Mouse (Mus musculus) spleen, embryonic (tissue): ENCODE results near the gene Asf1b.
"Not testable (repeated sequence)": the region's sequence is repeated elsewhere in the genome, so short reads cannot be mapped to it uniquely, and the experiment has no call there.

Source experiments
- CTCF ChIA-PET: fragments of 350-600 bp; sonication (Branson Sonifier 250); formaldehyde crosslinking; loops from one replicate; lab custom pipeline; 2022; lab: Charles Lee

Asf1b gene

DNA sequence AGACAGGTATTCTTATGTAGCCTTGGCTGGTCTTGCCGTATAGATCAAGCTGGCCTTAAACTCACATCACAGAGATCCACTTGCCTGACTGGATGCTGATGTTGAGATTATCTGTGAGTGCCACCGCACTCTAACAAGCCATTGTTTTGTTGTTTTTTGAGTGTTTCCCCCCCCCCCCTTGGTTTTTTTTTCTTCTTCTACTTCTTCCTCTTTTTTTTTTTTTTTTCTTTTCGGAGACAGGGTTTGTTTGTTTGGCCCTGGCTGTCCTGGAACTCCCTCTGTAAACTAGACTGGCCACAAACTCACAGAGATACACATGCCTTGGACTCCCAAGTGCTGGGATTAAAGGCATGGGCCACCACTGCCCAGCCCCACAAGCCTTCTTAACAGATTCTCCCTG, 38.7 kb downstream of the Asf1b start:
- CTCF ChIA-PET, result no interaction called here

DNA sequence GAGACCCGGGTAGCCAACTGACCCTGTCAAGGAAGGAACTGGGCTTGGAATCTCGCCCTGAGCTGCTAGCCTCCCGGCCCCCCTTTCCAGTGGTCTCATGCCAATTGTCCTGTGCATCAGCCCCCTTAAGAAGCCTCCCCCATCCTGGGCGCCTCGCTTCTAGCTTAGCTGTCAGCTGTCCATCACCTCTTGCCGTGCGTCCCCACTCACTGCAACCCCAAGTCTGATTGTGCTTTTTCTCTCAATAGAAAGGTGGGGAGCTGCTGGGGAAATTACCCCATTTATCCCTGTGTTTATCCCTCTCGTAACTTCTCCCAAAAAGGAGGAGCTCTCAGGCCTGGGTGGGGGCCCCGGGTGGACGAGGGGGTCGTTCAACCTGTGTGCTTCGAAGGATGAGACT, 40.7 kb downstream of the Asf1b start:
- CTCF ChIA-PET, result no interaction called here

DNA sequence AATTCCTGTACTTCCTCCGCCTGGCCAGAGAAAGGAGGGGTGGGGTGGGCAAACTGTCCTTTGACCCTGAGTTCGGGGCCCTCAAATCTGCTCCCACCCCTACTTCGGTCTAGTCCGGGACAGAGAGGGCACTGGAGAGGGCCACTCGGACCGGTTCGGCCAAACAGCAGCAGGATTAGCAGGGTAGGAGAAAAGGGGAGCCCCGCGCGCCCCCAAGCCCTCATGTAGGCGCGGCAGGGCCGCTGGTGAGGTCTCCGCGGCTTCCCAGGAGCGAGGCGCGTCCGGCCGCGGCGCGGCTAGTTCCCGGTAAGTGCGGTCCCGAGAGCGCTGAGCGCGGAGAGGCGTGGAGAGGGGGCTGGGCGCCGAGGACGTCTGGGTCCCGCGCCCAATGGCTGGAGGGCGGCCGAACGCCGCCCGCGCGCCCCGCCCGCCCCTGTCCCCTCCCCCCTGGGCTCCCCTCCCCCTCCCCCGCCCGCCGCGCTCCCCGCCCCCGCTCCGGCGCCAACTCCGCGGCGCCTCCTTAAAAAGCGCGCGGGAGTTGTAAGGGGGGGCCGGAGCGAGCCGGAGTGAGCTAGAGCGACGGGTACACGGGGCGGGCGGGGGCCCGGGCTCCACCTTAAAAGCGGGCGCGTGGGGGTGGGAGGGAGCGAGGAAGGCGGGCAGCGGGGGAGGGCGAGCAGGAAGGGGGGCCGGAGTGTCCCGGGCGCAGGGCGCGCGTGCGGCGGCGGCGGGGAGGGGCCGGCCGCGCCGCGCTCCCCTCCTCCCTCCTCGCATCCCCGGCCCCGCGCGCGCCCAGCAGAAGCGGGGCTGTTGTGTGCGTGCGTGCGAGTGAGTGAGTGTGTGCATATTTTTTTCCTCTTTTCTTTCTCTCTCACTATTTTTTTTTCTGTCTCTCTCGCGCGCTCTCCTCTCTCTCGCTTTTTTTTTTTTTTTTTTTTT, 41.5 kb downstream of the Asf1b start:
- CTCF ChIA-PET, result no interaction called here

DNA sequence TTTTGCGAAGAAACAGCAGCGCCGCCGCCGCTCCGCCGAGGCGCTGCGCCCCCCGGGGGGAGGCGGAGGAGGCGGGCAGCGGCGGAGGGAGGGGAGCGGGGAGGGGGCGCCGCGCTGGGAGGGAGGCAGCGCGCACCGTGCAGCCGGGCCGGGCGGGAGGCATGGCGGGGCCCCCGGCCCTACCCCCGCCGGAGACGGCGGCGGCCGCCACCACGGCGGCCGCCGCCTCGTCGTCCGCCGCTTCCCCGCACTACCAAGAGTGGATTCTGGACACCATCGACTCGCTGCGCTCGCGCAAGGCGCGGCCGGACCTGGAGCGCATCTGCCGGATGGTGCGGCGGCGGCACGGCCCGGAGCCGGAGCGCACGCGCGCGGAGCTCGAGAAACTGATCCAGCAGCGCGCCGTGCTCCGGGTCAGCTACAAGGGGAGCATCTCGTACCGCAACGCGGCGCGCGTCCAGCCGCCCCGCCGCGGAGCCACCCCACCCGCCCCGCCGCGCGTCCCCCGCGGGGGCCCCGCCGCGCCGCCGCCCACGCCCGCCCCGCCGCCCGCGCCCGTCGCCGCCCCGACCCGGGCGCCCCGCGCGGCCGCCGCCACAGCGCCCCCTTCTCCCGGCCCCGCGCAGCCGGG, 42.3 kb downstream of the Asf1b start, which contains the start of gene Samd1:
Gene Samd1, plus strand, starts transcription at position 162 of the 631 bp plus-strand sequence.
- CTCF ChIA-PET, result interaction anchor here (0.7 kb wide), 1 partner anchor 241 kb away, joined by 10 read pairs; no protein-coding TSS in a partner anchor

DNA sequence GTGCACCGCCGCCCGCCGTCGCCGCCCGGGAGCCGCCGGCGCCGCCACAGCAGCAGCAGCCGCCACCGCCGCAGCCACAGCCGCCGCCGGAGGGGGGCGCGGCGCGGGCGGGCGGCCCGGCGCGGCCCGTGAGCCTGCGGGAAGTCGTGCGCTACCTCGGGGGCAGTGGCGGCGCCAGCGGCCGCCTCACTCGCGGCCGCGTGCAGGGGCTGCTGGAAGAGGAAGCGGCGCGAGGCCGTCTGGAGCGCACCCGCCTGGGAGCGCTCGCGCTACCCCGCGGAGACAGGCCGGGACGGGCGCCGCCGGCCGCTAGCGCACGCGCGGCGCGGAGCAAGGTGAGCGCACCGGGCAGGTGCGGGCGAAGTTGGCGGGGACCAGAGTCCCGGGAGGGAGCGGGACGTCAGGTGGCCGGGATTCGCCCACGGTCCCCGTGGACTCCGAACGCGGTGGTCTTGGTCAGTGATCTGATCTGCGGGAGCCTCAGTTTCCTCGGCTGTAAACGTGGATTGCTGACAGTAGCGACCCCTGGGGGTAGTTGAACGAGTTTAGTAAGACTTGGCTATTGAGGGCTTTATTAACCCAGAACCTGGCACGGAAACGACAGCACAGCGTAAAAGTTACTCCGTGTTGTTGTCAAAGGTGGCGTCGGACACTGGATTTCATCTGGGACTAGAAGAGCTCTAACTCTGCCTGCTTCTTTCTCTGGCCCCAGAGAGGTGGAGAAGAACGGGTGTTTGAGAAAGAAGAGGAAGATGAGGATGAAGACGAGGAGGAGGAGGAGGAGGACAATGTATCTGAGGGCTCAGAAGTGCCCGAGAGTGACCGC, 43.1 kb downstream of the Asf1b start:
- CTCF ChIA-PET, result interaction anchor here (0.7 kb wide), 1 partner anchor 240 kb away, joined by 10 read pairs; no protein-coding TSS in a partner anchor

DNA sequence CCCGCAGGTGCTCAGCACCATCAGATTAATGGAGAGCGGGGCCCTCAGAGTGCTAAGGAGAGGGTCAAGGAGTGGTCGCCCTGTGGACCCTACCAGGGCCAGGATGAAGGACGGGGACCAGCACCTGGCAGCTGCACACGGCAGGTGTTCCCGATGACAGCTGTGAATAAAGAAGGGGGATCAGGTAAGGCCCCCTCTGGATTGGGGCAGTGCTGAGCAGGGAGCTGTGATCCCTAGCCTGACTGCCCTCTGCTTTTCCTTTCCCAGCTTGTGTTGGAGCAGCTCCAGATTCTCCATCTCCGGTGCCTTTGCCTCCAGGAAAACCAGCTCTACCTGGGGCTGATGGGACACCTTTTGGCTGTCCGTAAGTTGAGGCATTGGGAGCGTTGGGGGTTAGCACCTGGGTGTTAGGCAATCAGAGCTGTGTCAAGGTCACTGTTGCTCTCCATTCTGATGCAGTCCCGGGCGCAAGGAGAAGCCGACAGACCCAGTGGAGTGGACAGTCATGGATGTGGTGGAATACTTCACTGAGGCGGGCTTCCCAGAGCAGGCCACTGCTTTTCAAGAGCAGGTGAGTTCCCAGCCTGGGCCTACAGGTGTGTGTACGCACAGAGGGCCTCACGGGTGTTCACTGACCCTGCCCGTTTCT, 43.9 kb downstream of the Asf1b start:
- CTCF ChIA-PET, result no interaction called here

DNA sequence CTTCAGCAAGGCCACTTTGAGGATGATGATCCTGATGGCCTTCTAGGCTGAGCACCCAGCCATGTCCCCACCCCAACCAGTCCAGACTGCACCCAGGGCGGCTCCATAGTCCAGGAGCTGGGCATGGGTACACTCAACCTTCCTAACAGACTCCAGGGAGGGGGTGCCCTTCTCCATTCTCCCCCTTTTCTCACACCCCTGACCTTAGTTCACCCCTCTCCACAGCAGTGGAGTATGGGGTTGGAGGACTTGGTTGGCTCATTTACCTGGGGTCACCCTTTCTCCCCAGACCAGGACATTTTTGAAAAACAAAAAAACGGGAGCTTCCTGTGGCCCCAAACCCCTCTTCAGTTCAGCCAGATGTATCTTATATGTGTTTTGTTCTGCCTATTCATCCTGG, 44.5 kb downstream of the Asf1b start:
- CTCF ChIA-PET, result no interaction called here

DNA sequence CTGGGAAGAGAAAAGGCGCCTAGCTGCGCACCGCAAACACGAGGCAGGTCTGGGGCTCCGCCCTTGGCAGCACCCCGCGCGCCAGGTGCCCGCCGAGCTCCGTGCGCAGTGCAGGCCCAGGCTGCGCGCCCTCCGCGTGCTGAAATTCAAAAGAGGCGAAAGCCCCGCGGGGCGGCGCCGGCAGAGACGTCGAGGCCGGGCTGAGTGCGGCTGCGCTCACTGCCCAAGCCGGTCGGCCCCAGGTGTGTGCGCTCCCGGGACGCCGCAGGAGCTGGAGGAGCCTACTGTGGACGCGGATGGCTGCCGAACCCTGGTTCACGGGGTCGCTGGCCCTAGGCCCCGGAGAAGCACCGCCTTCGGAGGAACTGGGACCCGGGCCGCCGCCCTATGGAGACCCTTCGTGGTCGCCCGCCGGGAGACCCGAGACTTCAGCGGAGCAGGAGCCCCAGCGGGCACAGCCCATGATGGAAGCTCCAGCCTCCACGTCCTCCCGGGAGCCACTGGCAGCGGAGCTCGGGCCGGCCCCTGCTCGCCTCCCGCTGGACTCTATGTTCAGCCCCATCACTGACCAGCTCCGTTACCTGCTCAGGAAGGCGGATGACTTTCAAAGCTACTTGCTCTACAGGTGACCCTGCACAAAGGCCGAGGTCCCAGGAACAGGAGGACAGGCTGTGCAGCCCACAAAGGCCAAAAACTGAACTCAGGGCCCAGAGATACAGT, 46.1 kb downstream of the Asf1b start, which contains the start of gene 1700067K01Rik:
Gene 1700067K01Rik, plus strand, starts transcription at position 222 of the 720 bp plus-strand sequence.
- CTCF ChIA-PET, result no interaction called here

DNA sequence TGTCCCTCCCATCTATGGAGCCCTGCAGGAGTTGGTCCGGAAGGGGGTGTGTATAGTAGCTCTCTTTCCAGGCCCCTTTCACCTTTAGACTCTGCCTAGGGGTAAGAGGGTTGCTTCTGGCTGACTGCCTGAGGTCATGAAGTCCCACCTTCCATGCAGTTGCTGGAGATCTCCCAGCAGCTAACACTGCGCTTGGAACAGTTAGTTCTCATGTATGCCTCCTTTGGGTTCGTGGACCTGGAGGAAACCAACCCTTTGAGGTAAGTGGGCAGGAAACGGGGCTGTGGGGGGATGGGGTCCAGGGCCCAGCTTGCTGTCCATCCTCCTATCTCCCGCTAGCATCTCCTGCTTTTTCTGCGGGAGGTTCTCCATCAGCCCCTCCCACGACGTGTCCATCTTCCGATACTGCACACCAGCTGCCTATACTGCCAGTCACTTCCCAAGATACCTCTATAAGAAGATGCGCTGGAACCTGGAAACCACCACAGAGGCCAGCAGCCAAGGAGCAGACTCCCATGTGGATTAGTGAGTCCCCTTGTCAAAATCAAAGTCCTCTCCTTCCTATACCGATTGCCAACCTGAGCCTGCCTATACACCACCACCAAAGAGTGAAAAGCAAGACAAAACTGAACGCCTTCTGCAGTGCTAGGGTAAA, 47.8 kb downstream of the Asf1b start:
- CTCF ChIA-PET, result no interaction called here

DNA sequence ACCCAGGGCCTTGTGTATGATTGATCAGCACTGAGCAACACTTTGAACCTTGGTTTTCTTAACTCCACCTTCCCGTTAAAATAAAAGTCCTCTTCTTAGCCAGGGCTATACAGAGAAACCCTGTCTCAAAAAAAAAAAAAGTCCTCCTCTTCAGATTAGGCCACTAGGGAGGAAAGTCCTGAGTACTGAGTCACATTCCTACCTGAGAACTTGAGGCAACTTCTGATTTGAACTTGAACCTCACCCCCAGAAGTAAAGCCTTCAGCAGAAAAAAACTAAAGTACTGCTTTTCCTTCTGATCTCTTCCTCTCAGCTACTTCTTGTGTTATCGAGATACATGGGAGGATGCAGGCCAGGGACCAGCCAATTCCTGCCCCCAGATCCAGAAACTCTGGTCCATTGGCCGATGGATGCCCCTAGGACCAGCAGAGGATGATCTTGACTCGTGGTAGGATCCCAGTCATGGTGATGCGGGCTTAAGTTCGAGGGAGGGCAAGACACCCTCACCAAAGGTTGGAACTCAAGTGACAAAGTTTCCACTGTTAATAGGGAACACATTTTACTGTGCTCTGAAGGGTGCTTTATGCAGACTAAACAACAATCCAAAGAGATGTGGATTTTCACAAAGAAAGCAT, 48.4 kb downstream of the Asf1b start:
- CTCF ChIA-PET, result no interaction called here

DNA sequence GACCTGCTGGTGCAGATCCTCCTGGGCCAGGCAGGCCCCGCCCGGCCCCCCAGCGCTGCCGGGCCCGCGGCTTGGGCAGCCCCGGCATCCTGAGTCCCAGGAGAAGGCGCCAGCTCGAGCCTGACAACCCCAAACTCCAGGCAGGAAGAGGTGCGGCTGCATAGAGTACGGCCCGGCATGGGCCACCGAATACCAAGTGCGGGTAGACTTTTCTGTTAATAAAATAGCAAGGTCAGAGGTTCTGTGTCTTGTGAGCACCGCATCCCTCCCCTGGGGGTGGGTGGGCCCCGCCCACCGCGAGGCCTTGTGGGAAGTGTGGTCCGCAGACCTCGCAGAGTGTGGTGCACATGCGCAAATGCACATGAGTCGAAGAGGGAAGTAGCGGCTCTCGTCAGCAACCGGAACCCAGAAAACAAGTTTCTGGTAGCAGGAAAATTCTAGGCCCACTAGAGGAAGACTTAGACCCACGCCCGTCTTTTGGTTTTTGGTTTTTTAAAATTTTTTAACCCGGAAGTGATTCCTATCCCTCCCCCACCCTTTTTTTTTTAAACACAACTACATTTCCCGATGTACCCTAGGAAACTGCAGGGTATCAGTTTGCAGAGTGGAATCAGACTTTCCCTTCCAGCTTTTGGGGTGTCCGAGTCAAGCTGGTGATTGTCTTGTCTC, 49.4 kb downstream of the Asf1b start:
- CTCF ChIA-PET, result no interaction called here

DNA sequence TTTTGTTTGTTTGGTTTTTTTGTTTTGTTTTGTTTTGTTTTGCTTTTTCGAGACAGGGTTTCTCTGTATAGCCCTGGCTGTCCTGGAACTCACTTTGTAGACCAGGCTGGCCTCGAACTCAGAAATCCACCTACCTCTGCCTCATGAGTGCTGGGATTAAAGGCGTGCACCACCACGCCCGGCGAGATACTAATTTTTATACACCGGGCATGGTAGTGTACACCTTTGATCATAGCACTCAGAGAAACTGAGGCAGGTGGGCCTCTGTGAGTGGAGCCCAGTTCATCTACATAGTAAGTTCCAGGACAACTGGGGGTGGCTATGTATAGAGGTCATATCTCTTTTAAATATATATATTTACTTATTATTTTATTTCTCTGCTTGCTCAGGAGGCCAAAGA, 50.2 kb downstream of the Asf1b start:
- CTCF ChIA-PET, result not testable (repeated sequence)

DNA sequence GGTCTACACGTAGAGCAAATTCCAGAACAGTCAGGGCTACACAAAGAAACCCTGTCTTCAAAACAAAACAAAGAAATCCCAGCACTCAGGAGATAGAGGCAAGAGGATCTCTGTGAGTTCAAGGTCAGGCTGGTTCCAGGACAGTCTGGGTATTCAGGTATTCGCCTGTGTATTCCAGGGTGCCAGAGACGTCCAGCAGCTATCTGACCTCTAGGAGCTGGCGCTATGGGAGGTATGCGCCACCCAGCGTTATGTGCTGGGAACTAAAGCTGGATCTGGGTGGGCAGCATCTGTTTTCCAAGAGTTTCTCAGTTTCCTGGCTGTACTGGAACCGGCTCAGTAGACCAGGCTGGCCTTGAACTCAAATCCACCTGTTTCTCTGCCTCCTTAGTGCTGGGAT, 53.1 kb downstream of the Asf1b start:
- CTCF ChIA-PET, result no interaction called here

DNA sequence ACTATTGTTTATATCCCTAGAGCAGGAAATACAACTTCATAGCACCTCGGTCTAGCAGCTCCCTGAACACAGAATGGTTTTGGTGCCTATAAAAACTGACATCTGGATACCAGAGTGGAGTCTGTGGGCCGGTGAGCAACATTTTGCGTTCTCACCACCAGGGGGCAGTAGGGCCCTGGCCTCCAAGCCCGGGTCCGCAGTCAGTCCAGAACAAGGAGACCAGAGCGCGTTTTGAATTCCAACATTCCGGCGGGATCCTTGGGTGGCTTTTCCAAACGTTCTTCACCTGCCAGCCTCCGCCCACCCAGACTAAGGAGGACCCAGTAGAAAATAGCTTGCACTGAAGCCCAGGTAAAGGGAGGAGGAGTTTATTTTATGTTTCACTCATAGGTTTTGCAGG, 54.6 kb downstream of the Asf1b start:
- CTCF ChIA-PET, result interaction anchor here (0.7 to 1.1 kb wide), 2 partner anchors 9 to 29 kb away, joined by 3 read pairs; no protein-coding TSS in a partner anchor

DNA sequence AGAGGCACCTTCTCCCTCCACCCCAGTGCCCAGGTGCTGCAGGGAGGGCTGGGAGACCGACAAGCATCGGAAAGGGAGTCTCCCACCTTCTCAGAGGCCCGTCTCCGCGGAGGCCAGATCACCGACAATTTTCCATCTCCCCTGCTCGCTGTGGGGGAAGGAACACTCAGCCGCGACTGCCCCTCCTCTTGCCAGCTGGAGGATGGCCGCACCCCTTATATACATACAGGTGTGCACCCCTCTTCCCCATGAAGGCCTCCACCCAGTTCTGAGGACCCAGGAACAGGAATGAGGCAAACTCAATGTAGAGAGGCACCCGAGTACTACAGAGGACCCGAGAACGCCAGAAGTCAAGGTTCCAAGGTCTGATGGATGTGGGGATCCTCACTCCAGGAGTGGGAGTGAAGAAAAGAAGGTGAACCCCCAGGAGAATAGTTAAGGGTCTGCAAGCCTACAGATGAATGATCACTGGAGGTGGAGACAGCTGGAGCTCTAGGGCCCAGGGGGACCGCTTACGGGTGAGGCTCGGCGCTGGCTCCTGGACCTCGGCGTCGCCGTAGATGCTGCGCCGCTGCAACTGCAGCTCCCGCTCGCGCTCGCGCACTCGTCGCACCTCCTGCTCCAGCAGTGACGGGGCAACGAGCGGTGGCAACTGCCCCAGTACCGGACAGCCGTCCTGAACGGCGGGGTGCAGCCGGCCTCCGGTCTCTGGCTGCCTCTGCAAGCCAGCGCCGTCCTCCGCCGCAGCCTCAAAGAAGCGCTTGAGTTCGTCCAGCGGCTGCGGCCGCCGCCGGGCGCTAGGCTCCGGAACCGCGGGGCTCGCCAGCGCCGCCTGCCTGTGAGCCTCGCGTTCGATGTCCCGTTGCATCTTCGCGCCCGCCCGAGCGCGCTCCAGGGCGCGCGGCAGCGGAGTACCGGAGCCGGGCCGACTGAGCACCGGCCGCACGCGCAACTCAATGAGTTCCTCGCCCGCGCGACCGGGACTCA, 55.6 kb downstream of the Asf1b start:
- CTCF ChIA-PET, result interaction anchor here (0.6 to 1.1 kb wide), 3 partner anchors 8 to 117 kb away, joined by 3 to 5 read pairs (median 3); no protein-coding TSS in a partner anchor

DNA sequence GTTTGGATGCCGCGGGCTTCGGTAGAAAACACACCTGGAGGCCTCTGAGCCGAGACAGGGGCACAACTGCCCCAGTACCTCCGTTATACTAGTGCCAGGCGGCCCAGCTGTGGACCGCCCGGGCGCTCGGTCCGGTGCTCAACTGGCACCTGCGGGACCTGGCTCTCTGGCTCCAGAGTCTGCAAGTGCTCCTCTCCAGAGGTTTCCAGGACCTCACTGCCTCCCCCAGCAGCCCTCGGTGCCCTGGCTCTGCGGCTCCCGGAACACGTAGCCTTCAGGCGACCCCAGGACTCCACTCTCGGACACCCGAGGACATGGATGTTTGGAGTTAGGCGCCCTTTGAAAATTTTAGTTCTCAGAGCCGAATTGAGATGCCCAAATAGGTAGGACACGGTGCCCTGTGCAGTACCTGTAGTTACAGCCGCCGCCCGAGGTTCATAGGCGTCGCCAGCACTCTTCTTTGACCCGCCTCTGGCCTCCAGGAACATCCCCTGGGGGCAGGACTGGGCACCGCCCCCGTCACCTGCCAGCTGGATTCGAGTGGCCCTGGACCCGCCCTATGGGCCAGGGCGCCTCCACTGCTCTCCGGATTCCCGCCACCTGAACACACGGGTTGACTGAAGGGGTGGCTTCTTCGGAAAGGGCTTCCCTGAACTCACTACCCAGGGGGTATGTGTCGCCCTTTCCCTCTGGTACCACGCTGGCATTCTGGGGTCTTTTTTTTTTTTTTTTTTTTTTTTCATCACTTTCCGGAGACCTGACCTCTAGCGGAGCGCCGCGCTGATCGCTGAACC, 56.6 kb downstream of the Asf1b start, which contains the start of gene 2210011C24Rik:
Gene 2210011C24Rik, minus strand, starts transcription at position 467 of the 794 bp plus-strand sequence.
- CTCF ChIA-PET, result interaction anchor here (0.8 kb wide), 1 partner anchor 42 kb away, joined by 3 read pairs; no protein-coding TSS in a partner anchor
